Mouse (Mus musculus) heart, postnatal 36 days (tissue): ENCODE measurements around the gene Notch4. TPM values are rescaled to one million over a fixed set of nuclear protein-coding genes. Genes with fewer than 3 reads are reported as not detected.

ENCODE experiments used
- DNase-seq, 2 experiments: peaks; one replicate each; pipeline ENCODE4 v3.0.0; 2021 to 2022
- intact Hi-C: fragments of 180-260 bp; cut with DNase I; formaldehyde crosslinking; loops from one replicate; pipeline ENCODE4 v1.15.1; 2025
- total RNA-seq, 2 experiments: library from RNA; stranded (reverse); gene quantifications; 2 replicates each; pipeline ENCODE4 v1.2.3; 2021

Gene Notch4
- total RNA-seq, 2 experiments from 2014 or later: 33.0 to 48.6 TPM

GRCm38 (mm10) chr17:34568421-34568820 lies 4.4 kb downstream of the Notch4 start:
- intact Hi-C loops: no loop called here

DNA sequence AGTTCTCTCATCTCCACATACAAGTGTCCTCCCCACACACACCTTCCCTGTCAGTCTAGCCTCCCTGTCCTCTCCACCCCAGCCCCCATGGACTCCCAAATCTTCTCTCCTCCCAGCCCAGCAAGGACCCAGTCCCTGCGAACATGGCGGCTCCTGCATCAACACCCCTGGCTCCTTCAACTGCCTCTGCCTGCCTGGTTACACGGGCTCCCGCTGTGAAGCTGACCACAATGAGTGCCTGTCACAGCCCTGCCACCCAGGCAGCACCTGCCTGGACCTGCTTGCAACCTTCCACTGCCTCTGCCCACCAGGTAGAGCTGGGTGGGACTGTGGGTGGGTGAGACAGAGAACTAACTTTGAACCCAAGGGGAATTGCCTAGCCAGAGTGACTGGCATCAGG lies 5.9 kb downstream of the Notch4 start:
- DNase-seq: no peak
- intact Hi-C loops: no loop called here

More at GRCm38 (mm10) chr17:34568421-34568820, 4.4 kb downstream of the Notch4 start:
- no peak for DNase-seq

GRCm38 (mm10) chr17:34571875-34572274 lies 7.8 kb downstream of the Notch4 start:
- DNase-seq: peak in 1 of 2 experiments; percentile 29
- intact Hi-C loops: loop anchor here (2.0 kb wide), 1 partner anchor 47 kb away; no protein-coding TSS in a partner anchor

DNA sequence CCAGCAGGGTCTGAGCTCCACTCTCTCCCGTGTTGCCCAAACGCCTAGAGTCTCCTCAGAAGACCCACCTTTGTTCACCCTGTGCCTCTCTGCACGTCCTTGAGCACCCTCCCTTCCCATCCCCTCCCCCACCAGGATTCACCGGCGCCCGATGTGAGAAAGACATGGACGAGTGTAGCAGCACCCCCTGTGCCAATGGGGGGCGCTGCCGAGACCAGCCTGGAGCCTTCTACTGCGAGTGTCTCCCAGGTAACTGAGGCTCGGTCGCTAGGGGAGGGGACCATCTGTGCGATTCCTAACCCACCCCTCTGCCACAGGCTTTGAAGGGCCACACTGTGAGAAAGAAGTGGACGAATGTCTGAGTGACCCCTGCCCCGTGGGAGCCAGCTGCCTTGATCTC lies 8.3 kb downstream of the Notch4 start:
- intact Hi-C loops: loop anchor here (2.0 kb wide), 1 partner anchor 46 kb away; no protein-coding TSS in a partner anchor

GRCm38 (mm10) chr17:34576577-34576976 lies 12.5 kb downstream of the Notch4 start:
- intact Hi-C loops: no loop called here
- no peak for DNase-seq

More for the DNA sequence above, 8.3 kb downstream of the Notch4 start:
- no peak for DNase-seq

- intact Hi-C loops: no loop called here
- no peak for DNase-seq
Observed at GRCm38 (mm10) chr17:34578070-34578469, 14.0 kb downstream of the Notch4 start.

DNA sequence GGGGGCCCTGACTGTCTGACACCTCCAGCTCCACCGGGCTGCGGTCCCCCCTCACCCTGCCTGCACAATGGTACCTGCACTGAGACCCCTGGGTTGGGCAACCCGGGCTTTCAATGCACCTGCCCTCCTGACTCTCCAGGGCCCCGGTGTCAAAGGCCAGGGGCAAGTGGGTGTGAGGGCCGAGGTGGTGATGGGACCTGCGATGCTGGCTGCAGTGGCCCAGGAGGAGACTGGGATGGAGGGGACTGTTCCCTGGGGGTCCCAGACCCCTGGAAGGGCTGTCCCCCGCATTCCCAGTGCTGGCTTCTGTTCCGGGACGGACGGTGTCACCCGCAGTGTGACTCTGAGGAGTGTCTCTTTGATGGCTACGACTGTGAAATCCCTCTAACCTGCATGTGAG lies 18.5 kb downstream of the Notch4 start:
- DNase-seq: no peak
- intact Hi-C loops: no loop called here

GRCm38 (mm10) chr17:34583397-34583796 lies 19.3 kb downstream of the Notch4 start:
- intact Hi-C loops: no loop called here
- no peak for DNase-seq

DNA sequence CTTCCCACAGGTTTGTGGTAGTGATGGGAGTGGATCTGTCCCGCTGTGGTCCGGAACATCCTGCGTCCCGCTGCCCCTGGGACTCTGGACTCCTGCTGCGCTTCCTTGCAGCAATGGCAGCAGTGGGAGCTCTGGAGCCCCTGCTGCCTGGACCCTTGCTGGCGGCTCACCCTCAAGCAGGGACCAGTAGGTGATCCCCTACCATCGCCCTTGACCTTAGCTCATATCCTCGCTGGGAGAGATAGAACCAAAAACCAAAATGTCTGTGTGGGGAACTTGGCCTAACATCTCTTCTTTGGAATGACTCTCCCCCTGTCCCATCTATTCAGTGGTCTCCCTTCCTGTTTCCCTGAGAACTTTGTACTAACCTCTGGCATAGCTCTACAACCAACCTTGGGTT lies 19.8 kb downstream of the Notch4 start:
- intact Hi-C loops: no loop called here
- DNase-seq: no peak

DNA sequence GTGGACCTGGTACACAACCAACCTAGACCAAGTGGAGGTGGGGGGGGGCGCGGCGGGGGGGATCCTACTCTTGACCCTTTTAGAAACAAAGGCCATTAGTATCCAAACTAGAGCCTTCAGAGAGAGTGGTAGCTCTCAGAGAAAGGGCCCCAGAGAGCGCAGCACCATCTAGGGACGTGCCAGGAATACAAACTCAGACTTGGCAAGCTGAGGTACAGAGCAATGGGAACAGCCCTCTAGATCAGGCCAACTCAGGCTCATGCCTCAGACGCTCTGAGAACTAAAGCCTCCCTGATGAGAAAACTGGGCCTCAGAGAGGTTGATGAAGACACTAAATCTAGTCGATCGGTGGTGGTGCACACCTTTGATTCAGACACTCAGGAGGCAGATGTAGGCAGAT lies 21.1 kb downstream of the Notch4 start:
- DNase-seq: no peak
- intact Hi-C loops: no loop called here

- DNase-seq: no peak
- intact Hi-C loops: loop anchor here (2.0 kb wide), 1 partner anchor 21 kb away; the partner anchor contains the start of gene Notch4
Observed at GRCm38 (mm10) chr17:34585877-34586771, 22.1 kb downstream of the Notch4 start.

DNA sequence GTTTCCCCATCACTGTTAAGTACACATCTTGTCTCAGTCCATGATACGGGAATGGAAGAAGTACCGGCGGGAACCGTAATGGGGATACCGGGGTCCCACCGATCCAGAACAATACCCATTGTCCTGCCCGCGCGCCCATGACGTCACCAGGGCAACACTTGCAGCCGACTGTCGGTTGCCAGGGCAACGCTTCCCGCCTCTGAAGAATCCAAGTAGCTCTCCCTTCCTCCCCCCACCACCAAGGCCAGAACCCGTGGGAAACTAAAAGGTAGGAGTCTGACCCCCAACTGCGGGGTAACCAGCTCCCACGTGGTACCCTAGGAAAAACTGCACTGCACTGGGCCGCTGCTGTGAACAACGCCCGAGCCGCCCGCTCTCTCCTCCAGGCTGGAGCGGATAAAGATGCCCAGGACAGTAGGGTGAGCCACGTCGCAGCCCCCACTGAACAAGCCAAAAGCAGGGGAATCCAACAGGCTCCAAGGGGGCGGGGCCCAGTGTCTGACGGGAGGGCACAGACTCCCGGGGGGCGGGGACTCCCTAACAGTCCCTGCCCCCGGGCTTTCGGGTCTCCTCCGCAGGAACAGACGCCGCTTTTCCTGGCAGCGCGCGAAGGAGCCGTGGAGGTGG lies 22.8 kb downstream of the Notch4 start:
- DNase-seq: peak; percentile 76 to 80
- intact Hi-C loops: loop anchor here (2.0 kb wide), 1 partner anchor 22 kb away; the partner anchor contains the start of gene Notch4

- peak; percentile 97 to 99 for DNase-seq
- intact Hi-C loops: loop anchor here (2.0 kb wide), 1 partner anchor 23 kb away; the partner anchor contains the start of gene Notch4
Observed at GRCm38 (mm10) chr17:34587423-34587811, 23.3 kb downstream of the Notch4 start.

DNA sequence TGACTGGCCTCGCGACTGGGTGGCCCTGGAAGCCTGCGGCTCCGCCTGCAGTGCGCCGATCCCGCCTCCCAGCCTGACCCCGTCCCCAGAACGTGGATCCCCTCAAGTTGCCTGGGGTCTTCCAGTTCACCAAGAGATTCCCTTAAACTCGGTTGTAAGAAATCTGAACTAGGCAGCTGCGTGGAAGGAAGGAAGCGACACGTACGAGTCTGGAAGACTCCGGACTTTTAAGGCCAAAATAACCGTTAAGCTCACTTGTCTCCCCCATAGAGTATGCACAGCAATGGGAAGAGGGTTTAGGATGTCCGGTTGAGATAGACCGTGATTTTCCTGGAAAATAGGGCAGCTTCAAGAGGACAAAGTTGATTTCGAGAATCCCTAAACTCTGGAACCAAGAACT lies 23.7 kb downstream of the Notch4 start:
- intact Hi-C loops: loop anchor here (2.0 kb wide), 1 partner anchor 23 kb away; the partner anchor contains the start of gene Notch4
- no peak for DNase-seq

DNA sequence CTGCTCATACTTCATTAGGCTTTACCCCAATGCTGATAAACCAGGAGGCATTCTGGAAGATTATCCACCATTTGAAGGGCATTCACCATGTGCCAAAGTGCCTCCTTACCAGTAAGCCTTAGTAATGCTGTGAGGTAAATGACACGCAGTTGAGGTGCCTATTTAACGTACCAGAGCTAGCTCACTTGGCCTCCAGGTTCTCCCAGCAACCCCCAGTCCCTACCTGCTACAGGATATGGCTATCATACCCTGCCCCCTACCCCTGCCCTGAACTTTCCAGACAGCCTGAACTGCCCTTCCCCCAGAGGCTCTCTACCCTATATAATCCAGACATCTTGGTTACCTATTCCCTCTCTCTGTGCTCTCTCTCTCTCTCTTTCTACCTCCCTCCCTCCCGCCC lies 24.7 kb downstream of the Notch4 start:
- intact Hi-C loops: no loop called here
- no peak for DNase-seq

GRCm38 (mm10) chr17:34589206-34589605 lies 25.1 kb downstream of the Notch4 start:
- no peak for DNase-seq
- intact Hi-C loops: no loop called here

DNA sequence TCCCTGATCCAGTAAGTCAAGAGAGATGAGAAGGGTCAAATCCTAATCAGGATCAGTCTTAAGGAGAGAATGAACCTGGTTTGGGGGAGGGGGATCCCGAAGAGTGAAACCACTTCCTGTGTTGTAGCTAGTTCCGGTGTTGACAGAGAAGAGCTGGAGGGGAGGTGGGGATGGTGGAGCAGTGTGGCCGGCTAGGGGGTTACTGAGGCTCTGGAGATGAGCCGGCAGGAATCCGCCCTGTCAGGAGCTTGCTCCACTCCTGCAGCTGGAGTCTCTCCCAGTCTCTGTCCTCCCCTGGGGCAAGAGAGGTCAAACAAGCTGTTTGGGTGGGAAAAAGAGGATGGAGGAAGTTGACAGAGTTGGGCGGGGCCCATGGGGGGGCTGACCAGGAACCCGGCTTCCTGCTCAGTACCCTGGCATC lies 25.6 kb downstream of the Notch4 start, which contains the start of gene Gpsm3:
Gene Gpsm3 (plus strand): TSS at position 126 of the 421 bp plus-strand sequence.
- DNase-seq: peak; percentile 65 to 76
- intact Hi-C loops: no loop called here

GRCm38 (mm10) chr17:34590154-34590987 lies 26.3 kb downstream of the Notch4 start:
- no peak for DNase-seq
- intact Hi-C loops: no loop called here

DNA sequence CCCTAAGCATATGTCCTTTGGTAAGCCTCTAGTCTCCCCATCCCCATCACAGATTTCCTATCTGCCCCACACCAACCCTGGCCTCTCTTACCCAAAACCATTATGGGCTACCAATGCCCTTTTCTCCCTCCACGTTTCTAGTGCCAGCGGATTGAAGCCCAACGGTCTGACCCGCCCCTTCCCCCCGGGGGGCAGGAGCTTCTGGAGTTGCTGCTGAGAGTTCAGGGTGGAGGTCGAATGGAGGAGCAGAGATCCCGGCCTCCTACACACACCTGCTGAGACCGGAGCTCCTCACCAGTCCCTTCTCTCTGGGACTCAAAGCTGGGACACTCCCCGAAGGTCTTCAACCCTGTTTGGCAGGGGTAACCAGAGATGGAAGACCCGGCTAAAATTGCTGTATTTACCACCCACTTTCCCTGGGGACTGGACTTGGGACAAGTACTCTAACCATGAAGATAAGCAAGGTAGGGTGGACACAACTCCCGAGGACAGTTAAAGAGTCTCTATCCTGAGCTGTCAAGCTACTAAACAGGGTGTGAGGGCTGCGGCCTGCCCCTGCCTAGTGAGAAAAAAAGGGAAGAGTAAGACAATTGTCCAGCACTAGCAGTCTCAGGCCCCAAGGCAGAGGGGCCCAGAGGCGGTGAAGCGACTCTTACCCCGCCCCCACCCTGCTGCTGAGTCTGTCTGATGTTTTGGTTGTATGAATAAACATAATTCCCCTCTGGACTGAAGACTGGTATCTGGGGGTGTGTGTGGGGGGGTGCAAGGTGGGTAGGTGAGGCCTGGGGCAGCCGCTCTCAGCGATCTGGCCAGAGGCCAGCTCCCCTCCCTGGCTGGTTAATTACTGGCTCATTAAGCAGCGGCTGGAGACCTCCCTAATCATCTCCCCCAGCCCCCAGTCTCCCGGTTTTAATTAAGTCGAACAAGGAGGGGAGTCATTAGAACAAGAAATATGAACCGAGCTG lies 27.2 kb downstream of the Notch4 start, which contains the start of gene Pbx2:
Gene Pbx2 (plus strand): TSS at position 238 of the 965 bp plus-strand sequence.
- DNase-seq: peak; percentile 43 to 46
- intact Hi-C loops: no loop called here
